Mouse (Mus musculus) G1E (cell line): ENCODE results near the gene Adtrp.

Experiments
- CTCF ChIP-seq: IDR thresholded peaks from 2 replicates; pipeline ENCODE4 v1.5.1; 2012; ENCODE audit warnings: low read depth, low read length, inconsistent platforms, mixed read lengths
- GATA1 ChIP-seq: IDR thresholded peaks from 2 replicates; pipeline ENCODE4 v1.6.1; 2012; ENCODE audit warnings: borderline replicate concordance, low read length, inconsistent platforms, mixed read lengths
- TAL1 ChIP-seq: conservative IDR thresholded peaks from 2 replicates; pipeline ENCODE4 v1.6.1; 2012; ENCODE audit warnings: low read depth, low read length, inconsistent platforms, mixed read lengths

DNA sequence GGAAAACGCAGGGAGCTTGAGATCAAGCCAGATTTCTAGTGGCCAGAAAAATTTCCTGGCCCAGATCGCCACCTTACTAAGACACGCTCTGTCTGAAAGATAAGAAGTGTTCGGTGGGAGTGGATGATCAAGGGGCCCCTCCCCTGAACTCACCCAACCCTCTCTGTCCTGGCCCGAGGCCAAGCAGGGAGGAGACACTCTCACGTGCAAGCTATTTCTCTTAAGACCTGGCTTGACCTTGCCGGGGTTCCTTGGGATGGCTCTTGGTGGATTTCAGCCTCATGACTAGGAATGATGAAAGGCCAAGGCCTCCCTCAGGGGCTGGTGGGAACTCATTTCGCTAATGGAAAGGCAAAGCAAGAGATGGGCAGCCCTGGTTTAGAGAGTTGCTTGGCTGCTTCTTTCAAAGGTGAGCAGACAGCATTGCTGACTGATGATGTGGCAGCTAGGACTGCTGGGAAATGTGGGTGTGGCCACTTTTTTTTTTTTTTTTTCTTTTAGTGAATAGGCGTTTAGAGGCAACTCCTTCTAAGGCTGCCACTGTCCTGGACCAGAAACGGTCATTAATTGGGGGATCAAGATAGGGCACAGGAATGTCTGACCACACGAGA, at the start of gene Adtrp:
- TF ChIP-seq TAL1 (no peak), CTCF (no peak), GATA1 (no peak)
